Mouse (Mus musculus): Measurements from ENCODE around the gene Slc6a5. TPM values are rescaled to one million over a fixed set of nuclear protein-coding genes. Genes with fewer than 3 reads are reported as not detected.

Gene Slc6a5
- polyA plus RNA-seq (2012; fragmentation: generic; extraction: Trizol), result not detected

DNA sequence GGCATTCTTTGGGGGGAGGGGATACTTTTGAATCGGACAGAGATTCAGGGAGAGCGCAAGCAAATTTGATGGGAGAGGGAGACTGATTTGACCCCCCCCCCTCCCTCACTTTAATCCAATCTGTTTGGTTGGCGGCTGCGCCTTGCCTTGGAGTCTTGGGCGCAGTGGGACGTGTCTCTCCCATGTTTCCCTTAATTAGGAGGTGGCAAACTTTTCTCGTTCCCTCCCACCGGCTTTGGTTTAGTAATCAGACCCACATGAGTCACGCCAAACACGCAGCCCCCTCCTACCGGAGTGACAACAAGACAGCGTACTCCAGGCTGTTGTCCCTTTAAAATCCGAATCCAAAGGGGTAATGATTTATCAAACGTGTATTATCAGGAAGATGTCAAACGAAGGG, at the start of gene Slc6a5:
Slc6a5 (plus strand) TSS at position 297 of the 400 bp plus-strand sequence.

DNA sequence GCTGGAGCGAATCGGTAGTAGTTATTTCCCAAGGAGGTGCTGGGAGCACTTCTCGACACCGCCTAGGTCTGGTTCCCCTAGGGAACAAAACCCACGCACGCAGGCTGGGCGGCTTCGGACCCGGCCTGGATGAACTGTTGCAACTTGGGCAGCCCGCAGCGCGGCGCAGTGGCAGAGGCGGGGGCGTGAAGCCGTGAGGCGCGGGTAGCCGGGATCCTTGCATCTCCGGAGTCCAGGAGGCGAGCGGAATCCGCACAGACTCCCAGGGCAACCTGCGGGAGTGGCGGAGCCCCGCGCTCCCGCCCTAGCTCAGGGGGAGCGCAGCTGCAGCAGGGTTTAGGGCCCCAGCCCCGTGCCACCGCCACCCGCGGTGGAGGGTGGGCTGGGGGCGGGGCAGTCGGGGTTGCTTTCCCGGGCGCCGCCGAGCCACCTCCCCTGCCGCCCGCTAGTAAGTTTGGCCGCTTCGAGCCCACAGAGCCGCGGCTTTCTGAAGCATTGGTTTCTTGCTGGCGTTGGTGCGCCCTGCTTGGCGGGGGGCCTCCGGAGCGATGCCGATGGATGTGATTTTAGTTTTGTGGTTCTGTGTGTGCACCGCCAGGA, 65.0 kb downstream of the Slc6a5 start, which contains the start of gene Nell1:
Nell1 (plus strand) TSS at position 24 of the 600 bp plus-strand sequence.

Other genes with a start within 250 kb of the Slc6a5 start
- under 1 TPM in 1 of 2 experiments, not detected in 1; 0.05 TPM for gene Htatip2, start 151.0 kb upstream of the Slc6a5 start, polyA plus RNA-seq (2012; fragmentation: generic; extraction: Trizol)
- gene Prmt3, start 131.8 kb upstream of the Slc6a5 start, polyA plus RNA-seq (2012; fragmentation: generic; extraction: Trizol), result 10 to 100 TPM in 1 of 2 experiments, 1 to 10 TPM in 1; 3.8 to 11.9 TPM
- not detected for gene Nell1, start 64.7 kb downstream of the Slc6a5 start, polyA plus RNA-seq (2012; fragmentation: generic; extraction: Trizol)